Mouse (Mus musculus) cortical plate, adult 2 months (tissue): ENCODE data around the gene Cobl.

Source experiments
- CTCF ChIP-seq: fragments of 200-500 bp; IDR thresholded peaks from 2 replicates; pipeline ENCODE4 v1.5.1; 2011; ENCODE audit warnings: mild to moderate bottlenecking, control low read depth, low read length; ENCODE audit not compliant: insufficient read depth; ENCODE audit errors: extremely low read depth
- POLR2A ChIP-seq: fragments of 200-500 bp; IDR thresholded peaks from 2 replicates; pipeline ENCODE4 v1.6.1; 2011; ENCODE audit warnings: mild to moderate bottlenecking, low read length, control low read depth; ENCODE audit not compliant: insufficient read depth; ENCODE audit errors: extremely low read depth

DNA sequence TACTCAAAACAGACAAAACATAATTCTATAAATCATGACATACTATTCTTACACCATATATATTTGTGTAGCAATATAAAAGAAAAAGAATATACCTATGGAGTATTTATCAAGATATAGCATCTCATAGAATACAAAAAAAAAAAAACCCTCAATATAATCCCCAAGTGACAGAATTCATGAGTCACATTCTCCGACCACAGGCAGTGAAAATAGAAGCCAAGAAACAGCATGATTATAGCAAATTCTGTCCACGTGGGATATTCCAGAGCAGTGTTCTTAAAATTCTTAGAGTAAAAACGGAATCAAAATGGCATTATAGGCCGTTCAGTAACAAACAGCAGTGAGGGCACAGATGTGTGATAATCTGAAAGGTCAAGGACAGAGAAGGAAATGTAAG lies 271.4 kb downstream of the Cobl start:
- no peak for TF ChIP-seq POLR2A
- no peak for TF ChIP-seq CTCF
